Mouse (Mus musculus): Measurements from ENCODE around the gene 1110004F10Rik. TPM values are rescaled to one million over a fixed set of nuclear protein-coding genes. Genes with fewer than 3 reads are reported as not detected.

The 1110004F10Rik gene
- total and polyA plus RNA-seq, 3 experiments: 120 to 262 (median 196) TPM

DNA sequence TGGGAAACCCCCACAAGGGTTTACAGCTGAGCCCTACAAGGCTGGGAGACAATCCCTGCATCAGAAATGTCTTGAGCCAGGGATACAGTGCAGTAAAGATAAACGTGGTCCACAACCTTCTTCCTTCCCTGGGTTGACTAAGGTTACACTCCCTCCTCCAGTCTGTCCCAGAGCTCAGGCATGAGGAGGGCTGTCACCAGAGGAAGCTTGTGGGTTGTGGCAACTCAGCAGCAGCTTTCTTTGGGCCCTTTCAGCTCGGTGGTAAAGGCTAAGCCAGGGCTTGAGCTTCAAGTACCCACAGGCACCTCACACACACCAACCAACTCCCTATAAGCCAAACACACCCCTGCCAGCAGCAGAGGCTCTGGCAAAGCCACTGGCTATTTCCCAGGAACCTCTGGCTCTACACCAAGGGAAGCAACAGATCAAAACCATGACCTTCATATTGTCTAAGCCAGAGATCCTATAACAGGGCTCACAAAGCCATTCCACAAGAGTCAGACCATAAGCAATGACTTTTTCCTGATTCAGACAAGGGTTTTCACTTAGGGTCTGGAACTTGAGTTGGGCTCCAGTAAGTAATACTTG lies 114.7 kb downstream of the 1110004F10Rik start:
- dilution Hi-C loops (cut with MboI; ENCODE audit: extremely low pct_ligation_motif_present, extremely low pct_unique_long_range_greater_than_20kb, low sequenced_read_pairs): no loop called here
- peaks cover 0 to 3% of the 10 kb centered on the region in 2 experiments; a peak in 2 of 4 replicates for H3K4me1 ChIP-seq (ENCODE audit: control insufficient read depth in 1 of 2, insufficient read depth in 2 of 2)
- no peaks in the 10 kb centered on the region for H3K79me2 ChIP-seq (replicated peaks; ENCODE audit: control insufficient read depth, extremely low read depth, insufficient read depth, poor library complexity, severe bottlenecking)
- DNase-seq (ENCODE audit: extremely low read depth): no peak
- peaks cover 3% of the 10 kb centered on the region for H3K27me3 ChIP-seq (replicated peaks)
- no peak overlapping the region for H3K4me3 ChIP-seq (replicated peaks in 1 of 3; ENCODE audit: low read depth in 2 of 3, low read length in 2 of 3, poor library complexity in 1 of 3)
- TF ChIP-seq NRF1 (IDR thresholded peaks at IDR 0.05; ENCODE audit: low read depth, low read length) (no peak), ETS1 (conservative IDR thresholded peaks at IDR 0.05; ENCODE audit: low read depth, low read length) (no peak), MEF2A (IDR thresholded peaks at IDR 0.05; ENCODE audit: borderline replicate concordance, low read depth, low read length) (no peak), MYC (IDR thresholded peaks at IDR 0.05; ENCODE audit: low read depth, low read length) (no peak), RAD21 (IDR thresholded peaks at IDR 0.05; ENCODE audit: low read depth, low read length) (no peak), HCFC1 (IDR thresholded peaks at IDR 0.05; ENCODE audit: low read depth, low read length) (no peak), E2F4 (IDR thresholded peaks at IDR 0.05; ENCODE audit: insufficient replicate concordance, low read depth, low read length) (no peak), JUND (conservative IDR thresholded peaks at IDR 0.05; ENCODE audit: low read depth, low read length) (no peak)
- no peaks in the 10 kb centered on the region for H3K36me3 ChIP-seq (replicated peaks in 1 of 2; ENCODE audit: control insufficient read depth in 1 of 2, insufficient read depth in 1 of 2, low read length in 1 of 2)
- in situ Hi-C loops (cut with MboI; ENCODE audit: low pct_ligation_motif_present, low pct_unique_long_range_greater_than_20kb, low sequenced_read_pairs): no loop called here
- H3K27ac ChIP-seq (ENCODE audit: insufficient read depth, low read depth): no peak overlapping the region
- no peak overlapping the region for H3K9ac ChIP-seq (ENCODE audit: insufficient read depth, low read depth)
- no peaks in the 10 kb centered on the region for H3K9me3 ChIP-seq (replicated peaks; ENCODE audit: low read length)
- no peak overlapping the region for H3K4me2 ChIP-seq (ENCODE audit: insufficient read depth, low read depth, poor library complexity, severe bottlenecking)

Other genes with a start within 250 kb of the 1110004F10Rik start
- gene Sox6, start 601 bp upstream of the 1110004F10Rik start, total RNA-seq (2012; rRNA removed): 1.0 and 1.3 TPM in 2 replicates
- 0.09 and 0.11 TPM in 2 replicates for gene Sox6, start 601 bp upstream of the 1110004F10Rik start, total RNA-seq (2014; rRNA removed)
- 0.78 and 0.90 TPM in 2 replicates for gene Sox6, start 601 bp upstream of the 1110004F10Rik start, polyA plus RNA-seq (2012; ENCODE audit: insufficient read length, low read depth)
- gene Gm4353, start 45.2 kb downstream of the 1110004F10Rik start, total RNA-seq (2012; rRNA removed): 2.0 and 3.1 TPM in 2 replicates
- gene Gm4353, start 45.2 kb downstream of the 1110004F10Rik start, total RNA-seq (2014; rRNA removed): 30.0 and 34.1 TPM in 2 replicates
- 0.74 TPM in 2 replicates for gene Gm4353, start 45.2 kb downstream of the 1110004F10Rik start, polyA plus RNA-seq (2012; ENCODE audit: insufficient read length, low read depth)